Mouse (Mus musculus): Measurements from ENCODE around the gene Lcn2.
A peak's percentile ranks its signal among the peaks of the same experiment; 100 is the strongest.

The Lcn2 gene

DNA sequence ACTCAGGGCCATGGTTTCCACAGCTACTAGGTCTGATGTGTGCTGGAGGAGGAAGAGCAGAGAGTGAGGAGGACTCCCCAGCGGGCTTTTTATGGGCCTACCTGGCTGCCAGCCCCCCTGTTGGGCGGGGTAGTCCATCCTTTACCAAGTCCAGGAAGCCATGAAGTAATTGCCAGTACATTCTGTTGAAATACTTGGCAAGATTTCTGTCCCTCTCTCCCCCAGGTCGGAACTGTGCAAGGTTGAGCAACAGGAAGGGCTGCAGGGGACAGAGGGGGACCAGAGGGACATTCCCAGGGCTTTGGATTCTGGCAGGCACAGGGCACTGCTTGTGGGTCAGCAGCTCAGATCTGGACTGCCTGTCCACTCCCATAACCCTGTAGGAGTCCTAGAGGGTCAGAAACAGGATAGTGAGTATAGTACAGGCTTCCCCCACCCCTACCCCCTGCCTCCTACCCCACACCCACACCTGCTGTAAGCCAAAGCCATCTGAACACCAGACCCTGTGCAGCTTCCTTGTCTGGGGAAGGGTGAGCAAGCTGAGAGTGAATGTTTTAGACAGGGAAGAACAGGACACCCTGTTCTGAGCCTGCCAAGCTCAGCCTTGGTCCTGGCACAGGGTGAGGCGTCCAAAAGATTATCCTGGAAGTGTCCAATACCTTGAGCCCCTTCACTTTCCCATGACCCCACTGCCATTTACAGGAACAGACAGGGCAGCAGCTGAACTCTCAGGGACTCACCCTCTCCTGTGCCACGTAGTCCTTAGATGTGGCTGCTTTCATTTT is at the start of gene Lcn2:
Gene Lcn2 (minus strand): TSS at position 547 of the 785 bp plus-strand sequence.
- no peak for DNase-seq

DNA sequence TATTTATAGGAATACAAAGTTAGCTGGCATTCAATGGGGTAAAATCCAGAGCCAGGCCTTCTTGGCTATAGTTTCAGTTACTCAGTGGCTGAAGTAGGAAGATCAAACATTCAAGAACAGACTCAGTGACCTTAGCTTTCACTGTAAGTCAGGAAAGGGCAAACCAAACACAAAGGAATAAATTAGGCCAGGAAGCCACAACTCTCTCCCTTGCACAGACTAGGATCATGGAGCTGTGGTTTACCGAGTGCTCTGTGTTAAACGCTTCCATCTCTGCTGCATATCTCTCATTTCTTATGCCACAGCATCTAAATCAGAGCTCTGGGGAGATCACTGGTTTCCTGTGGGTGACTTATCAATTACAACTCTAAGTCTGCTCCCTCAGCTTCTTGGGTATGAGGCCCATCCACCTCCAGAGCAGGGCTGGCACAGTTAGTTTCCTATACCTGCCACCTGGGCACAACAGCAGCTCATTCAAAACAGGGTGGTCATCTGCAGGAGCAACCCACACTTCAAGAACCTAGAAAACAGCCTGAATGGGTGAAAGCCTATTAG is 49.6 kb upstream of the Lcn2 start:
- no peak for DNase-seq

GRCm38 (mm10) chr2:32436686-32437372 is 48.8 kb upstream of the Lcn2 start:
- no peak for DNase-seq

GRCm38 (mm10) chr2:32430701-32431676 is 42.9 kb upstream of the Lcn2 start:
- DNase-seq = peak; percentile 97

DNA sequence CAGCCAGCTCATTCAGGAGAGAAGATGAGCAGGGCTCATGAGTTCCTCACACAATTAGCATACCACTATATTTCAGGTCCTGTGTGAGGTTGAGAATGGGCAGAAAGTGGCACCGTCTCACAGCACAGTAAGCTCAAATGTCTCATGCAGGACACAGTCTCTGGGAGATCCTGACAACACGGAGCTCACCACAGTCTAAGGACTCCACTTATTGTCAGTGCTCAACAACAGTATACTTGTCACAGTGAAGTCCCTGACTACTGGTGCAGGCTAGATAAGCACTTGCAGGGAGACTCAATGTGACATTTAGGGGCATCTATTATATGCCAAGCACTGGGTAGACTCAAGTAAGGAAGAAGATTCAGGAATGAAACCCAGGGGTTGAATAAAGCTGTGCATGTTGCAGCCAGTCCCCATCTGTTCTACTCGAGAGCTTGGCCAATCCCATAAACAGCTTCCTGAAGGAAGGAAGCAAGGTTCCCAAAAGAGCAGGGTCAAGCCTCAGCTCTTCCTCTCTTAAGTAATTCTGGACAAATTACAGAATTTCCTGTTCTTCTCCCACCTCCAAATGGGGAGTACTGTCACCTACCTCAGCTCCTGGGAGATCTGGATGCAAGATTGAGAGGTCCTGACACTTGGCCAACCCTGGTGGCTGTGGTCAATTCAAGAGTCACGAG is 41.3 kb upstream of the Lcn2 start:
- DNase-seq = peak; percentile 37

DNA sequence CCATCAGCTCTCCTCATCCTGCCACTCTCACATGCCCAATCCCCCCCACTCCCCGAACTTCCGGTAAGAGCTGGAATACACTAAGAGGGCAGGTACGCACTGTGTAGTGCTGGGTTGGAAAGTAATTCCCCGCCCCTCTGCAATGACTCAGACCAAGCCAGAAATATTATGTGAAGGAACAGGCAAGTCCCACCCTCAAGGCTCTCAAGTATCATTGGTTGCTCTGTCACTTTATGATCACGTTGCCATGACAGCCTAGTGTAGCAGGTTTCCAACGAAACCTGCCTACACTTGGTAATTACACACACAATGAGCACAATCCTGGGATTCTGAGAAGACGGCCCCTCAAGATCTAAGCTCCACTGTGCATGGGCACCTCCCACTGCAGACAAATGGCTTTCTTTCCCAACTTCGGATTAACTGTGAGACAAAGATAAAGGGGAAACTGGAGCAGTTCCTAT is 40.2 kb upstream of the Lcn2 start:
- DNase-seq = peak; percentile 52

GRCm38 (mm10) chr2:32427720-32428119 is 39.7 kb upstream of the Lcn2 start:
- DNase-seq = peak; percentile 28

DNA sequence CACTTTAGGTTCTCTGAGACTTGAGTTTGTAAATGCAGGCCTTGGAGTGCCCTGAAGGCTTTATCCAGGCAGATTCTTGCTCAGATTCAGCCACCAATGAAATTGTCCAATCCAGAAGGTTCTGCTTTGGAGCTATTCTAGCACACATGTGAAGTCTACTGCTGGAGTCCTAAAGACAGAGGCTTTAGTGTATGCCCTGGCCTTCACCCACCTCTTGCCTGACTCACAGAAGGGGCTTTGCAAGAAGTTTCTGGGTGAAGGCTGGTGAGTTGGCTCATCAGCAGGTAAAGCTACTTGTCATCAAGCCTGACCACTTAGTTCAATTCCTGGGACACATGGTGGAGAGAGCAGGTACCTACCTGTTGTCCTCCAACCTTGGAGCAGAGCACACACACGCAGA is 38.1 kb upstream of the Lcn2 start:
- no peak for DNase-seq

- peak; percentile 20 for DNase-seq
Measured at GRCm38 (mm10) chr2:32425568-32425967, 37.5 kb upstream of the Lcn2 start.

DNA sequence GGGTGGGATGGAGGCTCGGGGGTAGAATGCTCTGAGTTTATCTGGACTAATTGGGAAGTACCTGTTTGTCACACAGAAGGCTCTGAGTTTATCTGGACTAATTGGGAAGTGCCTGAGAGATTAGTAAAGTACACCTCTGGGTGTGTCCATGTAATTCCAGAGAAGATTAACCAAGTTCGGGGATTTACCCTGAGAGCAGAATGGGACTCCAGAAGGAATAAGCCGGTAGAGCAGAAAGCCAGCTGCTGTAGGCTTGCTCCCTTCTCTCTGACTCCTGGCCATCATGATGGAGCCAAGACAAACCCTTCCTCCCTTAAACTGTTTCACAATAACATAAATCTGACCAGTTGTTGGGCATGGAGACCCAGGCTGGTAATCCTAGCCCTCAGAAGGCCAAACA is 36.7 kb upstream of the Lcn2 start:
- DNase-seq = peak; percentile 22

GRCm38 (mm10) chr2:32423481-32424331 is 35.7 kb upstream of the Lcn2 start:
- peak; percentile 74 for DNase-seq

- no peak for DNase-seq
Measured at GRCm38 (mm10) chr2:32421851-32422251, 33.8 kb upstream of the Lcn2 start.

DNA sequence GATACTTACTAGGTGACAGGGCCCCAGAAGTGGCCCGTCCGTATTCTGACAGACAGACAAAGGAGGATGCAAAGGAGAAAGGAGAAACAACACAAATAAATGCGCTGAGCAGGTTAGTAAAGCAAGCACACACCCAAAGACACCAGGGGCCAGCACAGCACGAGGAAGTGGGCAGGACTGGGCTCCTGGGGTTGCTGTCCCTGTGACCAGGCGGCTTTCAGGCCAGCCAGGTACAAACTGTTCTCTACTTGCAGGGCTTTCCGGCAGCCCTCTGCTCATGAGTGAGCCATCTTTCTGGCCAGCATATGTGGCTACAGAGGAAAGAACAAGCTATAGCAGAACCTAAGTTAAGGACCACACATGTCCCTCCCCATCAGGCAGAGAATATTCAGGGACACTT is 32.6 kb upstream of the Lcn2 start:
- DNase-seq = no peak

DNA sequence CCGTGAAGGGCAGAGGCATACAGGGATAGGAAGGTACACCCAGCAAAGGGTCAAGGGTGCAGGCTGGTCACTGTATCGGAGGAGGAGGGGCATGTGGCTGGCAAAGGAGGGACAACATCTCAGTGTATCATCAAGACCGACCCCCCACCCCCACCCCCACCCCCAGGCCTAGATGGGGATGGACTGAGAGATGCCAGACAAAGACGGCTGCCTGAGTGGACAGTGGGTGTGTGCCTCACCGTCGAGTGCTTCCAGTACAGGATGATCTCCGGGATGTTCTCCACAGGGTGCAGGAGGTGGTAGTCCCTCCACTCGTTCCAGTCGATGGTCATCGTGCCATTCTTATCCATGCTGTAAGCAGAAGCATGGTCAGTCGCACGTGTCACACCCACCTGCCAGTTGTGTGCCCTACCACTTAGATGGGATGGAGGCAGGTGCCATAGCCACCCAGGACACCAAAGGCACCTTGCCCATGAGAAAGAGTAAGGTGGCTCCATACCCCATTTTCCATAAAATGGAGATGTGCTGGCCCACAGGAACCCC is 32.1 kb upstream of the Lcn2 start:
- DNase-seq = no peak

GRCm38 (mm10) chr2:32419359-32419758 is 31.3 kb upstream of the Lcn2 start:
- peak; percentile 84 for DNase-seq

GRCm38 (mm10) chr2:32418430-32419151 is 30.5 kb upstream of the Lcn2 start:
- no peak for DNase-seq

GRCm38 (mm10) chr2:32417486-32417885 is 29.4 kb upstream of the Lcn2 start:
- no peak for DNase-seq

GRCm38 (mm10) chr2:32416556-32416955 is 28.5 kb upstream of the Lcn2 start:
- no peak for DNase-seq

- DNase-seq = no peak
Measured at GRCm38 (mm10) chr2:32415801-32416200, 27.7 kb upstream of the Lcn2 start.

- DNase-seq = no peak
Measured at GRCm38 (mm10) chr2:32413936-32414335, 25.9 kb upstream of the Lcn2 start.
